Mouse (Mus musculus): ENCODE measurements around the gene Rcn3.

GRCm38 (mm10) chr7:45133446-45134159 is 41.6 kb upstream of the Rcn3 start:
- TF ChIP-seq EP300 (IDR thresholded peaks at IDR 0.05; ENCODE audit: low read depth) (no peak), CTCF (IDR thresholded peaks at IDR 0.05; ENCODE audit: low read depth) (peak; percentile 38)

Data from liver, postnatal 0 days (tissue).